Mouse (Mus musculus): ENCODE results near the gene Tekt3. TPM values are rescaled to one million over a fixed set of nuclear protein-coding genes. Genes with fewer than 3 reads are reported as not detected.

Tekt3 gene
- not detected in 2 replicates for polyA plus RNA-seq (2012; ENCODE audit: low replicate concordance)

GRCm38 (mm10) chr11:63061446-63061845 lies at the start of gene Tekt3:
Gene Tekt3, plus strand, starts transcription at chr11:63061654.

GRCm38 (mm10) chr11:63128784-63129183 lies 67.3 kb downstream of the Tekt3 start, which contains the start of gene Pmp22:
Gene Pmp22, plus strand, starts transcription at chr11:63128982.

Other genes starting within 250 kb of the Tekt3 start
- gene Trim16, start 241.4 kb upstream of the Tekt3 start, polyA plus RNA-seq (2012; ENCODE audit: low replicate concordance), result 0.92 and 1.1 TPM in 2 replicates
- gene Fbxw10, start 214.6 kb upstream of the Tekt3 start, polyA plus RNA-seq (2012; ENCODE audit: low replicate concordance), result not detected in 2 replicates
- 1.5 and 1.8 TPM in 2 replicates for gene Tvp23b, start 182.2 kb upstream of the Tekt3 start, polyA plus RNA-seq (2012; ENCODE audit: low replicate concordance)
- gene Cdrt4, start 110.5 kb upstream of the Tekt3 start, polyA plus RNA-seq (2012; ENCODE audit: low replicate concordance), result not detected in 2 replicates
- gene Pmp22, start 67.3 kb downstream of the Tekt3 start, polyA plus RNA-seq (2012; ENCODE audit: low replicate concordance), result 3.1 TPM in 1 of 2 replicates, not detected in the other